Mouse (Mus musculus) liver, embryonic 15.5 days (tissue): Measurements from ENCODE around the gene Ripply3. TPM values are rescaled to one million over a fixed set of nuclear protein-coding genes. Genes with fewer than 3 reads are reported as not detected.
"Not testable (repeated sequence)": the region's sequence is repeated elsewhere in the genome, so short reads cannot be mapped to it uniquely, and the experiment has no call there.

Experiments used
- ATAC-seq: fragments of 200-750 bp; cut with Nextera tagmentation; 2 replicates; pipeline ENCODE4 v1.8.0; 2017; ENCODE audit warnings: moderate number of reproducible peaks, mild to moderate bottlenecking, moderate library complexity; ENCODE audit not compliant: insufficient read depth
- H3K27ac ChIP-seq: fragments of 300-500 bp; sonication (generic); replicated peaks from 2 replicates; pipeline ENCODE4 v1.5.1; 2015; ENCODE audit warnings: mild to moderate bottlenecking, inconsistent platforms
- H3K27me3 ChIP-seq: fragments of 300-500 bp; sonication (generic); 2 replicates; pipeline ENCODE4 v1.6.1; 2015; ENCODE audit warnings: mild to moderate bottlenecking, inconsistent platforms
- H3K36me3 ChIP-seq: fragments of 300-500 bp; sonication (generic); replicated peaks from 2 replicates; pipeline ENCODE4 v1.6.1; 2015; ENCODE audit warnings: moderate library complexity, mild to moderate bottlenecking, inconsistent platforms
- H3K4me1 ChIP-seq: fragments of 300-500 bp; sonication (generic); replicated peaks from 2 replicates; pipeline ENCODE4 v1.6.1; 2015; ENCODE audit warnings: inconsistent platforms
- H3K4me2 ChIP-seq: fragments of 300-500 bp; sonication (generic); 2 replicates; pipeline ENCODE4 v1.6.1; 2015; ENCODE audit warnings: moderate library complexity, mild to moderate bottlenecking, inconsistent platforms
- H3K4me3 ChIP-seq: fragments of 300-500 bp; sonication (generic); replicated peaks from 2 replicates; pipeline ENCODE4 v1.5.1; 2015; ENCODE audit warnings: mild to moderate bottlenecking, inconsistent platforms
- H3K9ac ChIP-seq: fragments of 300-500 bp; sonication (generic); 2 replicates; pipeline ENCODE4 v1.6.1; 2015; ENCODE audit warnings: moderate library complexity, mild to moderate bottlenecking, inconsistent platforms
- H3K9me3 ChIP-seq: fragments of 300-500 bp; sonication (generic); replicated peaks from 2 replicates; pipeline ENCODE4 v1.6.1; 2016; ENCODE audit warnings: inconsistent platforms
- WGBS: fragments of 180-500 bp; shearing (Covaris S2); methylation state at CpG from one replicate; pipeline ENCODE4 v1.1.7; 2015; ENCODE audit warnings: mixed read lengths; ENCODE audit not compliant: insufficient replicate concordance; 5-methylcytosine and 5-hydroxymethylcytosine counted together
- polyA plus RNA-seq: library from polyadenylated mRNA; unstranded; fragments of >200 nt; fragmentation: Nextera tagmentation; extraction: Ambion mirVana; gene quantifications from 2 replicates; pipeline ENCODE4 v1.2.1, GENCODE M21; 2015

Gene Ripply3
- polyA plus RNA-seq, 1 experiment from 2014 or later = 1.9 TPM

- H3K9ac ChIP-seq, H3K27ac ChIP-seq, H3K27me3 ChIP-seq, H3K4me2 ChIP-seq, H3K9me3 ChIP-seq, ATAC-seq, H3K4me3 ChIP-seq, H3K36me3 ChIP-seq, H3K4me1 ChIP-seq: not testable (repeated sequence)
- 82% methylated on average over 19 of the region's 22 CpGs for whole genome bisulfite sequencing
These were observed 11.2 kb downstream of the Ripply3 start for GRCm38 (mm10) chr16:94339164-94340160.

GRCm38 (mm10) chr16:94345733-94346132, 17.5 kb downstream of the Ripply3 start:
- WGBS = 41% methylated on average over 1 of the region's 1 CpGs
- ATAC-seq = no peak
- 0 out of 2 replicates have a peak, but pooled peaks cover 3% of the 10 kb centered on the region for H3K27me3 ChIP-seq

GRCm38 (mm10) chr16:94347080-94347731, 19.0 kb downstream of the Ripply3 start:
- ATAC-seq = peak; percentile 56
- H3K4me3 ChIP-seq = no peak overlapping the region
- 0 out of 2 replicates have a peak, but pooled peaks cover 3% of the 10 kb centered on the region for H3K4me1 ChIP-seq
- 0 out of 2 replicates have a peak, but pooled peaks cover 3% of the 10 kb centered on the region for H3K27me3 ChIP-seq
- H3K4me2 ChIP-seq = 0 out of 2 replicates have a peak overlapping the region, but pooled peaks have one; percentile 2
- 55% methylated on average over 7 of the region's 7 CpGs for WGBS
- no peaks in the 10 kb centered on the region for H3K36me3 ChIP-seq
- H3K9ac ChIP-seq = no peak overlapping the region
- H3K27ac ChIP-seq = no peak overlapping the region
- no peaks in the 10 kb centered on the region for H3K9me3 ChIP-seq

More at GRCm38 (mm10) chr16:94345733-94346132, 17.5 kb downstream of the Ripply3 start:
- H3K4me1 ChIP-seq = 0 out of 2 replicates have a peak, but pooled peaks cover 3% of the 10 kb centered on the region
- no peaks in the 10 kb centered on the region for H3K36me3 ChIP-seq
- no peak overlapping the region for H3K4me2 ChIP-seq
- no peak overlapping the region for H3K4me3 ChIP-seq
- no peak overlapping the region for H3K9ac ChIP-seq
- no peak overlapping the region for H3K27ac ChIP-seq
- H3K9me3 ChIP-seq = no peaks in the 10 kb centered on the region

GRCm38 (mm10) chr16:94348779-94349178, 20.6 kb downstream of the Ripply3 start:
- Histone ChIP-seq H3K4me1 (0 out of 2 replicates have a peak, but pooled peaks cover 3% of the 10 kb centered on the region), H3K36me3 (no peaks in the 10 kb centered on the region), H3K9me3 (no peaks in the 10 kb centered on the region), H3K4me2 (no peak overlapping the region), H3K4me3 (no peak overlapping the region), H3K9ac (no peak overlapping the region), H3K27ac (no peak overlapping the region), H3K27me3 (0 out of 2 replicates have a peak, but pooled peaks cover 3% of the 10 kb centered on the region)
- ATAC-seq = no peak
- WGBS = 61% methylated on average over 2 of the region's 2 CpGs

GRCm38 (mm10) chr16:94349588-94350286, 21.5 kb downstream of the Ripply3 start:
- no peak overlapping the region for H3K4me2 ChIP-seq
- no peaks in the 10 kb centered on the region for H3K36me3 ChIP-seq
- H3K27ac ChIP-seq = no peak overlapping the region
- 0 out of 2 replicates have a peak, but pooled peaks cover 3% of the 10 kb centered on the region for H3K4me1 ChIP-seq
- no peak overlapping the region for H3K9ac ChIP-seq
- no peak for ATAC-seq
- no peaks in the 10 kb centered on the region for H3K9me3 ChIP-seq
- 0 out of 2 replicates have a peak, but pooled peaks cover 3% of the 10 kb centered on the region for H3K27me3 ChIP-seq
- no peak overlapping the region for H3K4me3 ChIP-seq
- 51% methylated on average over 11 of the region's 11 CpGs for WGBS

GRCm38 (mm10) chr16:94350287-94350677, 22.1 kb downstream of the Ripply3 start:
- WGBS = 64% methylated on average over 10 of the region's 10 CpGs
- H3K4me3 ChIP-seq = no peak overlapping the region

GRCm38 (mm10) chr16:94354450-94354849, 26.2 kb downstream of the Ripply3 start:
- Histone ChIP-seq H3K36me3 (no peaks in the 10 kb centered on the region), H3K4me1 (no peaks in the 10 kb centered on the region), H3K27ac (no peak overlapping the region), H3K27me3 (0 out of 2 replicates have a peak, but pooled peaks cover 3% of the 10 kb centered on the region), H3K4me3 (no peak overlapping the region), H3K9ac (no peak overlapping the region), H3K9me3 (no peaks in the 10 kb centered on the region), H3K4me2 (no peak overlapping the region)
- ATAC-seq = no peak
- 26% methylated on average over 9 of the region's 9 CpGs for WGBS

More at GRCm38 (mm10) chr16:94350287-94350677, 22.1 kb downstream of the Ripply3 start:
- no peak overlapping the region for H3K27ac ChIP-seq
- H3K9ac ChIP-seq = no peak overlapping the region
- no peak for ATAC-seq
- H3K27me3 ChIP-seq = 0 out of 2 replicates have a peak, but pooled peaks cover 3% of the 10 kb centered on the region
- H3K4me2 ChIP-seq = no peak overlapping the region
- H3K4me1 ChIP-seq = 0 out of 2 replicates have a peak, but pooled peaks cover 3% of the 10 kb centered on the region
- no peaks in the 10 kb centered on the region for H3K9me3 ChIP-seq
- no peaks in the 10 kb centered on the region for H3K36me3 ChIP-seq

- Histone ChIP-seq H3K4me2 (no peak overlapping the region), H3K36me3 (no peaks in the 10 kb centered on the region), H3K9me3 (no peaks in the 10 kb centered on the region), H3K27ac (no peak overlapping the region), H3K9ac (no peak overlapping the region), H3K27me3 (no peaks in the 10 kb centered on the region), H3K4me3 (no peak overlapping the region), H3K4me1 (no peaks in the 10 kb centered on the region)
- WGBS = 22% methylated on average over 7 of the region's 7 CpGs
- no peak for ATAC-seq
These were observed 27.8 kb downstream of the Ripply3 start for GRCm38 (mm10) chr16:94356046-94356445.

- no peak for ATAC-seq
- H3K9ac ChIP-seq = no peak overlapping the region
These were observed 28.7 kb downstream of the Ripply3 start for GRCm38 (mm10) chr16:94356776-94357494.

GRCm38 (mm10) chr16:94358091-94358490, 29.9 kb downstream of the Ripply3 start:
- ATAC-seq = peak; percentile 71
- no peak overlapping the region for H3K4me2 ChIP-seq

More at GRCm38 (mm10) chr16:94356776-94357494, 28.7 kb downstream of the Ripply3 start:
- no peaks in the 10 kb centered on the region for H3K36me3 ChIP-seq
- H3K27me3 ChIP-seq = no peaks in the 10 kb centered on the region
- H3K27ac ChIP-seq = no peak overlapping the region
- H3K9me3 ChIP-seq = no peaks in the 10 kb centered on the region
- 63% methylated on average over 11 of the region's 11 CpGs for WGBS
- H3K4me2 ChIP-seq = no peak overlapping the region
- H3K4me3 ChIP-seq = no peak overlapping the region
- H3K4me1 ChIP-seq = no peaks in the 10 kb centered on the region

More at GRCm38 (mm10) chr16:94358091-94358490, 29.9 kb downstream of the Ripply3 start:
- Histone ChIP-seq H3K9me3 (no peaks in the 10 kb centered on the region), H3K27ac (no peak overlapping the region), H3K36me3 (no peaks in the 10 kb centered on the region), H3K4me1 (peaks cover 7% of the 10 kb centered on the region), H3K9ac (no peak overlapping the region), H3K27me3 (no peaks in the 10 kb centered on the region), H3K4me3 (no peak overlapping the region)
- 26% methylated on average over 3 of the region's 3 CpGs for WGBS
